Mouse (Mus musculus): ENCODE results near the gene Ctse.

Ctse gene

DNA sequence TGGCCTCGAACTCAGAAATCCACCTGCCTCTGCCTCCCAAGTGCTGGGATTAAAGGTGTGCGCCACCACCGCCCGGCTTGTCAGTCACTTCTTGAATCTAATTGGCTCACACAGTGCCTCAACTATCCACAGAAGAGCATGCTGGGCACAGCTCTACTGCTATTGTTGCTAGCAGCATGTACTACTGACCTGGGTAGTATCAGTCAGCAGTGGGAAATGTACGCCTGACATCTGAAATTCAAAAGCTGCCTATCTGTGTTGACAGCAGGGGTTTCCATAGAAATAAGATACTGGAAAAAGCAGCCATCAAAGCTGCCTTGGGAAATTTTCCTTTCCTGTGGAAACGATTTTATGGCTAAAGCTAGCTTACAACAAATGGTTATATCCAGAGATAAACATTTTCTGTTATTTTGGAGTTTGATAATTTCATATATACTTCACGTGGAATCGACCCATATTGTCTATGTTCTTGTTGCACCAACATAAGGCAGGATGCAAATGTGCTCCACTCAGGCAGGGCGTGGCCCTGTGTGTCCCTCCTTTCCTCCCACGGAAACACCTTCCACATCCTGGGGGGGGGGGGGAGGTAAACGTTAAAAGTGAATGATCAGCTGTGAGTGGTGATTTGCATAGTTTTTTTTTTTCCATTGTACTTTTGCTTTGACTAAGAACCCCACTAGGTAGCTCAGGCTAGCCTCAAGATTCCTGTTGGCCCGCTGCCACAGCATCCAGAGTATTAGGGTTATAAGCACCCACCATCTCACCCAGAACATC lies 14.8 kb downstream of the Ctse start:
- DNase-seq (ENCODE audit: low spot score in 2 of 2), result no peak

GRCm38 (mm10) chr1:131655601-131656000 lies 17.5 kb downstream of the Ctse start:
- DNase-seq (ENCODE audit: low spot score in 2 of 2), result no peak

GRCm38 (mm10) chr1:131657945-131658354 lies 19.8 kb downstream of the Ctse start:
- DNase-seq (ENCODE audit: low spot score in 2 of 2), result peak; percentile 82 to 89

GRCm38 (mm10) chr1:131659512-131660085 lies 21.5 kb downstream of the Ctse start:
- DNase-seq (ENCODE audit: low spot score in 2 of 2), result no peak

- no peak for DNase-seq (ENCODE audit: low spot score in 2 of 2)
Observed at GRCm38 (mm10) chr1:131660266-131660665, 22.2 kb downstream of the Ctse start.

DNA sequence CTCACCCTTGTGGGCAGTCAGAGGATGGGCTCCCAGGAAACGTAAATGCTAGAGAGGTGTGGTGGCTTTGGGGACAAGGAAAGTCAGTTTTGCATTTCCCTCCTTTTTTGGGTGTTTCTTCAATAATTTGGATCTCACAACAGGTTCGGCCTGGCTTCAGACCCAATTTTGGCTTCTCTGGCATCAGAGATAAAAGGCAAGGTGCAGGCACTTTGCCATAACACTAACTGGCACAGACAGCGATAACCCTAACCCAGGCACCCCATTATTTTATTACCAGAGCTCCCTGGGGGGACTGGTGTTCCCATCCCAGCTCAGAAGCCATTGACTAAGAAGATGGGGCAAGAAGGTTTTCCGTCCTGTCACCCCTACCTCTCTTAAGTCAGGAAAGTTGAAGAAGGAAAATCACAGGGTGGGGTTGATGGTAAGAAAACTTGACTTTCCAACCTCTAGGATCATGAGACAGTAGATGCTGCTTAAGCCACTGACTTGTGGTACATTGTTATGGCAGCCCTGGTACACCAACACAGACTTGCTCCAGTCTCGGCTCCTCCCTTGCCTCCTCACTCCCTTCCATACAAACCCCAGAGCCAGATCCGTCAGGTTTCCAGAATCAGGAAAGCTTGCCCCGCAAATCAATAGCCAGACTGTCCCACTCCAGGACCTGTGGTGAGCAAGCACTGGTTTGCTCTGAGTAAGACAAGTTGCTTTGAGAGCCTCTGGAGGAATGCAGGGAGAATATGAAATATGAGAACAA lies 22.8 kb downstream of the Ctse start:
- no peak for DNase-seq (ENCODE audit: low spot score in 2 of 2)

- DNase-seq (ENCODE audit: low spot score in 2 of 2), result no peak
Observed at GRCm38 (mm10) chr1:131661749-131662148, 23.6 kb downstream of the Ctse start.

DNA sequence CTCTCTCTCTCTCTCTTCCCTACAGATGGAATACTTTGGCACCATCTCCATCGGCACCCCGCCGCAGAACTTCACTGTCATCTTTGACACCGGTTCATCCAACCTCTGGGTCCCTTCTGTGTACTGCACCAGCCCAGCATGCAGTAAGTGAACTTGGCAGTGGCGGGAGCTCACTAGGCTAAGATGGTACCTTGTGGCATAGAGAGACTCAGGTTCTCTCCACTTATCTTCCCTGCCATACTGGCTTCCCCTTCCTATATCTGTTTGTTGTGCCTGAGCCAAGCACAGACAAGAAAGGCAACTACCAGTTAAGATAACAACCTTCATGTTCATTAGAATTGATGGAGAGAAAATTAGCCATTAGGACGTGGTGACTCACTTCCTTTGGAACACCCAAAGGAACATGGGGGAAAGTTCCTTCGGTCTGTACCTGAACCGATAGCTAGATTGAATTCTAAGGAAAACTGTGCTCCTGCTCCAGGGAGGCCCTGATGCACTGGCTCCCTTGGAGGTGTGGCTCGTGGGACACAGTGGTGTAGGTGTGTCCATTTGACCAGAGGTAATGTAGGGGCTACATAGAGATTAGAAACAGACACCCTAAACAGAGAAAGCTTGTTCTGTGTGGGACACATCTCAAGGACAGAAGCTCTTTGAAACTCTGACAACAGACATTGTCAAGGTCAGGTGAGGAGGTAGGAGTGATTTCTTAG lies 25.3 kb downstream of the Ctse start:
- DNase-seq (ENCODE audit: low spot score in 2 of 2), result no peak

GRCm38 (mm10) chr1:131664136-131664535 lies 26.0 kb downstream of the Ctse start:
- no peak for DNase-seq (ENCODE audit: low spot score in 2 of 2)

- no peak for DNase-seq (ENCODE audit: low spot score in 2 of 2)
Observed at GRCm38 (mm10) chr1:131665886-131666285, 27.8 kb downstream of the Ctse start.

DNA sequence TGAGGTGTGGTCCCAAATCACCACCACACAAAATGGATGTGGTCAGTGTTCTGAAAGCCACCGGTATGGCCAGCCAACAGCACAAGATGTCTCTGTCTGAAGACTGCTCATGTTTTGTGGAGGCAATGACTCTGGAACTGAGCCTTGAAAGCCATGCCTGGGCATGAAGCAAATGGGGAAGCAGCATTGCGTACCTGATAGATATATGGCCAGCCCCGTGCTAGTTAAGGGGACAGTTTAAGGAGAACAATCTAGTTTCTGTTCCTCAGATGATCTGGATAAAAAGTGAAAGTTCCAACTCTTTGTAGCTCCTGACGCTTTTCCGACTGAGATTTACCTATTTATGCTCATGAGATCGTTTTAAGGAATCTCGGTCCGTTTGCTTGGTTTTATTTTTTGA lies 33.0 kb downstream of the Ctse start:
- no peak for DNase-seq (ENCODE audit: low spot score in 2 of 2)

GRCm38 (mm10) chr1:131672361-131672760 lies 34.3 kb downstream of the Ctse start:
- no peak for DNase-seq (ENCODE audit: low spot score in 2 of 2)

- no peak for DNase-seq (ENCODE audit: low spot score in 2 of 2)
Observed at GRCm38 (mm10) chr1:131679644-131680043, 41.5 kb downstream of the Ctse start.

GRCm38 (mm10) chr1:131687739-131688138 lies 49.6 kb downstream of the Ctse start:
- no peak for DNase-seq (ENCODE audit: low spot score in 2 of 2)

- DNase-seq (ENCODE audit: low spot score in 2 of 2), result no peak
Observed at GRCm38 (mm10) chr1:131688475-131688874, 50.4 kb downstream of the Ctse start, which contains the start of gene Rab7b. Gene Rab7b, plus strand, starts transcription at chr1:131688695.

GRCm38 (mm10) chr1:131689016-131689415 lies 50.9 kb downstream of the Ctse start:
- DNase-seq (ENCODE audit: low spot score in 2 of 2), result no peak

GRCm38 (mm10) chr1:131689899-131690298 lies 51.8 kb downstream of the Ctse start:
- no peak for DNase-seq (ENCODE audit: low spot score in 2 of 2)

DNA sequence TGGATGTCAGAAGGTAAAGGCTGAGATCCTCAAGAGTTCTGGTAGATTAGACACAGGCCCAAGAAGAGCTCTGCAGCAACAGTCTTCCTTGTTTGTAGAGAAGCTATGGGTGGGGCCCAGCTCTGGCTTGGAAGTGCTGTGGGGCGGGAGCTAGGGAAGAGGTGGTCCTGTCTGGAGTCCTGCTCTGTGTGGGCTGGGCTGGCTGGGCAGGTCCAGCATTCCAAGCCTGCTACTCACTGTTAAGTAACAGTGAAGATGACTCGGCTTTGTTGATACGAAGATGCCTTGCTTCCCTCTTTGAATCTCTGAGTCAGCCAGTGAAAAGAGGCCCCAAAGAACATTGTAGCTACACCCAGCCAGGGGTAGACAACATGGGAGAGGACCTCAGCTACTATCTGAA lies 52.3 kb downstream of the Ctse start:
- DNase-seq (ENCODE audit: low spot score in 2 of 2), result no peak

- no peak for DNase-seq (ENCODE audit: low spot score in 2 of 2)
Observed at GRCm38 (mm10) chr1:131691356-131691755, 53.2 kb downstream of the Ctse start.

GRCm38 (mm10) chr1:131695308-131695707 lies 57.2 kb downstream of the Ctse start:
- DNase-seq (ENCODE audit: low spot score in 2 of 2), result no peak

- no peak for DNase-seq (ENCODE audit: low spot score in 2 of 2)
Observed at GRCm38 (mm10) chr1:131696325-131696724, 58.2 kb downstream of the Ctse start.

GRCm38 (mm10) chr1:131698770-131699169 lies 60.7 kb downstream of the Ctse start:
- DNase-seq (ENCODE audit: low spot score in 2 of 2), result no peak

Measured in frontal cortex, postnatal 10 days (tissue).